Mouse (Mus musculus) heart, embryonic 12.5 days (tissue): Measurements from ENCODE around the gene Hao2. TPM values are rescaled to one million over a fixed set of nuclear protein-coding genes. Genes with fewer than 3 reads are reported as not detected.

Experiments used
- ATAC-seq: fragments of 200-750 bp; cut with Nextera tagmentation; 2 replicates; pipeline ENCODE4 v1.8.0; 2017; ENCODE audit warnings: moderate TSS enrichment, moderate library complexity; ENCODE audit not compliant: insufficient number of reproducible peaks, low FRiP score
- H3K27ac ChIP-seq: fragments of 300-500 bp; sonication (generic); 2 replicates; pipeline ENCODE4 v1.5.1; 2016; ENCODE audit warnings: mild to moderate bottlenecking, moderate library complexity; ENCODE audit not compliant: poor library complexity, severe bottlenecking
- H3K27me3 ChIP-seq: fragments of 300-500 bp; sonication (generic); replicated peaks from 2 replicates; pipeline ENCODE4 v1.6.1; 2016; ENCODE audit warnings: mild to moderate bottlenecking, moderate library complexity
- H3K36me3 ChIP-seq: fragments of 300-500 bp; sonication (generic); 2 replicates; pipeline ENCODE4 v1.6.1; 2016; ENCODE audit warnings: mild to moderate bottlenecking, moderate library complexity
- H3K4me1 ChIP-seq: fragments of 300-500 bp; sonication (generic); replicated peaks from 2 replicates; pipeline ENCODE4 v1.6.1; 2016; ENCODE audit warnings: mild to moderate bottlenecking
- H3K4me2 ChIP-seq: fragments of 300-500 bp; sonication (generic); 2 replicates; pipeline ENCODE4 v1.6.1; 2016; ENCODE audit warnings: mild to moderate bottlenecking, moderate library complexity
- H3K4me3 ChIP-seq: fragments of 300-500 bp; sonication (generic); 2 replicates; pipeline ENCODE4 v1.5.1; 2016; ENCODE audit warnings: mild to moderate bottlenecking
- H3K9ac ChIP-seq: fragments of 300-500 bp; sonication (generic); 2 replicates; pipeline ENCODE4 v1.6.1; 2016; ENCODE audit warnings: mild to moderate bottlenecking, moderate library complexity
- H3K9me3 ChIP-seq: fragments of 300-500 bp; sonication (generic); replicated peaks from 2 replicates; pipeline ENCODE4 v1.6.1; 2016; ENCODE audit warnings: mild to moderate bottlenecking, moderate library complexity
- WGBS: fragments of 180-500 bp; shearing (Covaris S2); methylation state at CpG from one replicate; pipeline ENCODE4 v1.1.7; 2016; 5-methylcytosine and 5-hydroxymethylcytosine counted together
- polyA plus RNA-seq: library from polyadenylated mRNA; unstranded; fragments of >200 nt; fragmentation: Nextera tagmentation; extraction: Ambion mirVana; gene quantifications from 2 replicates; pipeline ENCODE4 v1.2.1, GENCODE M21; 2016

Gene Hao2
- polyA plus RNA-seq, result 0.08 TPM in 1 of 2 replicates, not detected in the other

DNA sequence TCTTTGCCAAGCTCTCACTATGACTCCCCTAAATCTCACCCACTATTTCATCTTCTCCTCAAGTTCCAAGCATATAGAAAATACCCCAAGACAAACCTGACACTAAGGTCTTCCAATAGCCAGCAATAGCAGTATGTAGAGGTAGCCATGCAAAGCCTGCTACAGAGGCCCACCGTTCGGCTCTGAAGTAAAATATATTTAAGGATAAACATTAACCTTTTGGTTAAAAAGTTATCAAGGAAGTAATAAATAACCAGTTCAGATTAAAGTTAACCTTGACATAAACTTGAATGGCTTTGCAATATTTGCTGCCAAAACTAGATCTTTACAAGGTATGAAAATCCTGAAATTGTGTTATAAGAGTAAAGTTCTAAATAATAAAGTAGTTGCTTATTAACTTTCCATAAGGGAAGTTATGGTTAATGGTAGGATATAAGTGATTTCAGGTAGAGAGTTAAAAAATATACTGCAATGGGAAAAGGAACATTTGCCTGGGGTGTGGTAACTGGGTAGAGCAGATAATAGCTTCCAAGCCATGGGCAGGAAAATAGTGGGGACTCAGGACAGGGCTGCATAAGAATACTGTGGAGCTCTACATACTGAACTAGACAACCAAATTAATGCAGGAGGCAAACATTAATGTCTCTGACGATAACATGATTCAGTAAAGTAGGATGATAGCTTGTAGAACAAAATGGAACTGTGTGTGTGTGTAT is at the start of gene Hao2:
Gene Hao2, minus strand, starts transcription at position 183 of the 716 bp plus-strand sequence.
- H3K9ac ChIP-seq, result no peak within 1 kb of the TSS
- no peak within 1 kb of the TSS for H3K27ac ChIP-seq
- no peaks in the 10 kb centered on the region for H3K36me3 ChIP-seq
- H3K27me3 ChIP-seq, result no peaks in the 10 kb centered on the region
- WGBS, result 87% methylated on average over 3 of the region's 3 CpGs
- H3K4me2 ChIP-seq, result no peak within 1 kb of the TSS
- H3K4me3 ChIP-seq, result no peak within 1 kb of the TSS
- no peaks in the 10 kb centered on the region for H3K4me1 ChIP-seq
- no peak for ATAC-seq
- no peaks in the 10 kb centered on the region for H3K9me3 ChIP-seq

DNA sequence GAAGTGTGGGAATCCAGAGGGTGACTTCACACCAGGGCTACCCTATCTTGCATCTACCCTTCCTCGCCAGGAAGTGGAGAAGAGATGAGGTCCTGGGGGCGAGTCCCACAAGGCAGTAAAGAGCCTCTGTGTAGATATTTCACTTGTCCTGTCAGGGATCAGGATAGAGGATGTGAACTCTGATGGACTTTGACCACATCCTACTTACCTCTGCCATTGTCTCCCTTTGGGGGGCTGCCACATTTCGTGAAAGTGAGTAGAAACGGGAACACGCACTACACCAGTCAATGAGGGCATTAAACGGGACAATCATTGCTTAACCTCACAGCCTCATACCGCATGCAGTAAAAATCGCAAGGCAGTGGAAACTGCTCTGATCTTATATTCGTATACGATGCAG is 48.6 kb upstream of the Hao2 start:
- WGBS, result 41% methylated on average over 10 of the region's 10 CpGs
- H3K9me3 ChIP-seq, result no peaks in the 10 kb centered on the region
- H3K36me3 ChIP-seq, result no peaks in the 10 kb centered on the region
- H3K27ac ChIP-seq, result no peak overlapping the region
- peak overlapping the region; percentile 49 for H3K4me3 ChIP-seq
- ATAC-seq, result no peak
- H3K9ac ChIP-seq, result peak overlapping the region; percentile 58
- peak overlapping the region; percentile 92 for H3K4me2 ChIP-seq
- H3K27me3 ChIP-seq, result 0 out of 2 replicates have a peak, but pooled peaks cover 5% of the 10 kb centered on the region
- H3K4me1 ChIP-seq, result peaks cover 8% of the 10 kb centered on the region; the same call in 1 of the 2 replicates

DNA sequence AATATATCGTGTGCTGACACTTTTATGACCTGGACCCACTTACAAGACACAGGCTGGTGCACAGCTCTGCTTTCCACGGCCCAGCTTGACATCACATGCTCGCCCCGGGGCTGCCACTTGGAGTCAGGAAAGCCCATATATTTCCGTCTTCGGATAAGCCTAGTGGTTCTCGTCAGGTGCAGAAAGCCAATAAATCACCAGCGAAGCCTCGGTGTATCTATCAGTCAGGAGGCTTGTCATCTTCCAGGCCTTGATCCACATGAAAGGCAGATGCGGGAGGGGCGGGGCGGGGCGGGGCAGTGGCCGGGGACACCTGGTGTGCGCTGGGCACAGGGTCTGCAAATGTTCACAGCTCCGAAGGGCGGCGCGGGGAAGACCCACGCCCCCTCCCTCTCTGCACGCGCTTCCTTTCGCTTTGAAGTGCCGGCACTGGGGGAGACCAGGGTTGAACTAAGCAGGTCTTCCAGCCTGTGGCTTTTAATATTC is 48.1 kb upstream of the Hao2 start:
- H3K4me2 ChIP-seq, result peak overlapping the region; percentile 92
- H3K9me3 ChIP-seq, result no peaks in the 10 kb centered on the region
- peak overlapping the region; percentile 49 for H3K4me3 ChIP-seq
- H3K27ac ChIP-seq, result no peak overlapping the region
- H3K4me1 ChIP-seq, result peaks cover 8% of the 10 kb centered on the region; the same call in 1 of the 2 replicates
- H3K27me3 ChIP-seq, result 0 out of 2 replicates have a peak, but pooled peaks cover 5% of the 10 kb centered on the region
- H3K9ac ChIP-seq, result peak overlapping the region; percentile 58
- 6% methylated on average over 24 of the region's 24 CpGs for WGBS
- ATAC-seq, result no peak
- H3K36me3 ChIP-seq, result no peaks in the 10 kb centered on the region

DNA sequence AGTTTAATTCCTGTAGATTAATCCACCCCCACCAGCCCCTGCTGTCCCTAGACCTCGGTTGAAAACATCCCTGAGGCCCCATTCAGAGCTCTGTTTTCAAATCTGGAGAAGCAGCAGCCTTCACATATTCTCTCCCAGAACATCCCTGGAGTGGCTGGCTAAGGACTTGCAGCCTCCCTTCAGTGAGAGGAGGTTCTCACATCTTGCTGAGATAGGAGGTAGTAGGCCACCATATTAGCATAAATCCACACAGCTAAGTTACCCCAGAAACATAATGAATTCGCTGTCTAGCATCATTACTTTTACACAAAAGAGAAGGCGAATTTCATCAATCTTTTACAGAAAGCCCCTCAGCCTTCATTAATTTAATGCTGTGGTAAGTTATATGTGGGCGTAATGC is 47.2 kb upstream of the Hao2 start:
- no peak overlapping the region for H3K4me2 ChIP-seq
- ATAC-seq, result no peak
- no peak overlapping the region for H3K4me3 ChIP-seq
- H3K9ac ChIP-seq, result no peak overlapping the region
- no peaks in the 10 kb centered on the region for H3K9me3 ChIP-seq
- 70% methylated on average over 4 of the region's 4 CpGs for WGBS
- H3K27ac ChIP-seq, result no peak overlapping the region
- peaks cover 8% of the 10 kb centered on the region; the same call in 1 of the 2 replicates for H3K4me1 ChIP-seq
- no peaks in the 10 kb centered on the region for H3K36me3 ChIP-seq
- 0 out of 2 replicates have a peak, but pooled peaks cover 5% of the 10 kb centered on the region for H3K27me3 ChIP-seq

DNA sequence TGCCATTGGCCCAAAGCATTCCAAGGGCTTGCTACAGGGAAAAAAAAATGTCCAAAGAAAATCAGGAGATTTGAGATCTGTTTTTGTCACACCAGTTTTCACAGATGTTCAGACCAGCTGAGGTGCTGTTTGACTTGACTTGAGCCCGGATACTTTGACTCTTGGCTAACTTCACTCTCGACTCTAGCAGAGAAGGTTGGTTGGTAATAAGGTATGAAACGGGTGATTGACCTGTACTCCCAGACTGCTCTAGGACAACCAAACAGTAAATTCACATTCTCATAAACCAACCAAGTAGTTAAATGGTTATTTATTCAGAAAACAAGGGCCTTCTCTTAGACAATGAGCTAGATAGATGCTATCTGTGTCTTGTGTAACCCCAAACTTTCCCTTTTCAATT is 43.4 kb upstream of the Hao2 start:
- WGBS, result 83% methylated on average over 3 of the region's 3 CpGs

DNA sequence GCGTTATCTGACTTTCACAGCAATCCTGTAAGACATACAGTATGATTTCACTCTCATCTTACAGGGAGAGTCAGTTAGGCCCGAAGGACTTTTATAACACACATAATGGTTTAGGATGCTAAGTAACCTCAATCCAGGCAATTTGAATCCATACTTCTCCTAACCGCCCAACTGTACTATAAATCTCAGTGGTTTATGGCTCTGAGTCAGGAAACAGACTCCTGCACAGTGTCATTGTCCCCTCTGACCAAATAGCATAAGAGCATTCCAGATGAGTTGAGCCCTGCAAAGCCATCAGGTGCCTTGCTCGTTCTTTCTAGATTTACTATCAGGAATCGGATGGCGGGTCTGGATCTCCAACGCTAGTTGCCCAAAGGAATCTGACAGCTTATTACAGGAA is 41.6 kb upstream of the Hao2 start:
- no peak for ATAC-seq
- WGBS, result 77% methylated on average over 7 of the region's 7 CpGs

More for the DNA sequence above, 43.4 kb upstream of the Hao2 start:
- Histone ChIP-seq H3K9ac (no peak overlapping the region), H3K4me2 (no peak overlapping the region), H3K9me3 (no peaks in the 10 kb centered on the region), H3K36me3 (no peaks in the 10 kb centered on the region), H3K4me1 (peaks cover 9% of the 10 kb centered on the region; the same call in 1 of the 2 replicates), H3K27me3 (0 out of 2 replicates have a peak, but pooled peaks cover 5% of the 10 kb centered on the region), H3K27ac (no peak overlapping the region), H3K4me3 (no peak overlapping the region)
- ATAC-seq, result no peak

DNA sequence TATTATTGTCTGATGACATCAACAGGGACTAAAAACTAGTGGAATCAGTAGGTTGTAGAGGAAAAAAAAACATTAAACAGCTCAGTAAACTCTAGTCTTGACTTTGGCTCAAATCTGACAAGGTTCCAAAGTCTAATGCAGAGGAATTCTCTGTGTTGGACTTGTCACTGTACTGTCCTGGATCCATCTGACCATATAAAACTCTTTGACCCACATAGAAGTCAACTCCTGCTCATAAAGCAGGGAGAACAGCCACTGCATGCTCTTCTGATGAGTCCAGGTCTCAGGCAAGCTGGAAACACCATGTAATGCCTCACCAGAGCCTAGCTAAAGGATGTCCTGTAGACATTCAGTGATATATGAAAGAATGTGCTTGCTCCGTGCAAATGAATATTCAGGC is 41.0 kb upstream of the Hao2 start:
- H3K27me3 ChIP-seq, result no peaks in the 10 kb centered on the region
- H3K4me2 ChIP-seq, result no peak overlapping the region
- no peaks in the 10 kb centered on the region for H3K9me3 ChIP-seq
- 0 out of 2 replicates have a peak, but pooled peaks cover 3% of the 10 kb centered on the region for H3K4me1 ChIP-seq
- no peaks in the 10 kb centered on the region for H3K36me3 ChIP-seq
- no peak for ATAC-seq
- 74% methylated on average over 1 of the region's 1 CpGs for WGBS
- no peak overlapping the region for H3K4me3 ChIP-seq
- no peak overlapping the region for H3K27ac ChIP-seq
- H3K9ac ChIP-seq, result no peak overlapping the region

More for the DNA sequence above, 41.6 kb upstream of the Hao2 start:
- H3K9me3 ChIP-seq, result no peaks in the 10 kb centered on the region
- H3K27me3 ChIP-seq, result no peaks in the 10 kb centered on the region
- H3K27ac ChIP-seq, result no peak overlapping the region
- 0 out of 2 replicates have a peak, but pooled peaks cover 3% of the 10 kb centered on the region for H3K4me1 ChIP-seq
- no peak overlapping the region for H3K4me2 ChIP-seq
- H3K36me3 ChIP-seq, result no peaks in the 10 kb centered on the region
- no peak overlapping the region for H3K9ac ChIP-seq
- H3K4me3 ChIP-seq, result no peak overlapping the region

DNA sequence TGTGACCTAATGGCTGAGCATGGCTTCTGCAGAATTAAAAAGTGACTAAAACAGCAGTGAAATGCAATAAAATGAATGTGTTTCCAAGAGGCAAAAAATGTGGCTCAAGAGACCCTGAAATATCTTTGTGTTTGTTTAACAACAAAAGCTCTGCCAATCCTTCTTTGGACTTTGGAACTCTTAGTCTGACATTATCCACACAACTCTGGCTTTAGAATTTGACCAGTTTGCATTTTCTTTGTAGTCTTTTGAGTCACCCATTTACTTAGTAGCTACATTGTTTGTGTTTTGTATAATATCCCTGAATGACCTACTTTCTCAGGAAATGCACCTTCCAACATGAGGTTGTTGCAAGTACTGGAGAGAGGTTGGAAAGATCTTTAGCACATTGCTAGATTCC is 39.4 kb upstream of the Hao2 start:
- no peak for ATAC-seq
- H3K27ac ChIP-seq, result no peak overlapping the region
- 0 out of 2 replicates have a peak, but pooled peaks cover 3% of the 10 kb centered on the region for H3K4me1 ChIP-seq
- no peak overlapping the region for H3K4me2 ChIP-seq
- no peak overlapping the region for H3K4me3 ChIP-seq
- no peaks in the 10 kb centered on the region for H3K36me3 ChIP-seq
- no peak overlapping the region for H3K9ac ChIP-seq
- no peaks in the 10 kb centered on the region for H3K9me3 ChIP-seq
- H3K27me3 ChIP-seq, result no peaks in the 10 kb centered on the region

DNA sequence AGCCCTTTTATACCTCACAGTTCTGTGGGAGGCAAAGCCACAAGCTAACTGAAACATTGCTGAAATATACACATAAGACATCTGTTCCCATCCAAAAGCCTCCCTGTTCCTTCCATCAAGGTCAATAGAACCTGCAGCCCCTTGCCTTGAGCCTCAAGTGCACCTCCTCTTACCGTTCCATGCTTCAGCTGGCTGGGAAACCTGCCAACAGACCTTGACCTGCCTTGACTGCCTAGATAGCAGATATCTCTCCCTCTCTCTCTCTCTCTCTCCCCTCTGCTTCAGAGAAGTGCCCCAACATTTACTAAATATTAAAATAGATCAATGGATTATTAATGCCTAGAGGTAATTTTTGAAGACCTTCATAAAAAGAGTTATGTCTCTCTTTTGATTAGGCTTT is 38.8 kb upstream of the Hao2 start:
- H3K4me1 ChIP-seq, result 0 out of 2 replicates have a peak, but pooled peaks cover 3% of the 10 kb centered on the region
- H3K9ac ChIP-seq, result no peak overlapping the region
- no peak for ATAC-seq
- no peaks in the 10 kb centered on the region for H3K36me3 ChIP-seq
- no peak overlapping the region for H3K4me2 ChIP-seq
- whole genome bisulfite sequencing, result 8% methylated on average over 1 of the region's 1 CpGs
- H3K27me3 ChIP-seq, result no peaks in the 10 kb centered on the region
- no peak overlapping the region for H3K27ac ChIP-seq
- no peaks in the 10 kb centered on the region for H3K9me3 ChIP-seq
- no peak overlapping the region for H3K4me3 ChIP-seq

DNA sequence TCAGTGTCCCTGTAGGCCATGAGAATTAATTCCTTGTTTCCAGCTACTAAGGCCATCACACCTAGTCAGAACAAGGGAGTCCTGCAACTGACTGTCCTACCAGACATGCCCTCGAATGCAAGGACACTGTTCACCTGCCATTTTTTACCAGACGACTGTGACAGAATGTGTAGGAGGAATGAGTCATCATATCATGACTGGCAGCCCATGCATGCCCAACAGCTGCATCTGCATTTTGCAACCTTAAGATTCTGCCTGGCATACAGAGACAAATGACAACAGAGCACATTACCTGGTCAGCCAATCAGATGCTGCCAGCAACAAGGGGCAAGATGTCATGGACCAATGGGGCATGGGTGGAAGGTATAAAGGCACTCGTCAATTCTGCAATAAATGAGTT is 27.4 kb upstream of the Hao2 start:
- Histone ChIP-seq H3K9me3 (no peaks in the 10 kb centered on the region), H3K4me3 (no peak overlapping the region), H3K4me1 (no peaks in the 10 kb centered on the region), H3K27ac (no peak overlapping the region), H3K27me3 (no peaks in the 10 kb centered on the region), H3K36me3 (no peaks in the 10 kb centered on the region), H3K4me2 (no peak overlapping the region), H3K9ac (no peak overlapping the region)
- no peak for ATAC-seq
- WGBS, result 69% methylated on average over 3 of the region's 3 CpGs

DNA sequence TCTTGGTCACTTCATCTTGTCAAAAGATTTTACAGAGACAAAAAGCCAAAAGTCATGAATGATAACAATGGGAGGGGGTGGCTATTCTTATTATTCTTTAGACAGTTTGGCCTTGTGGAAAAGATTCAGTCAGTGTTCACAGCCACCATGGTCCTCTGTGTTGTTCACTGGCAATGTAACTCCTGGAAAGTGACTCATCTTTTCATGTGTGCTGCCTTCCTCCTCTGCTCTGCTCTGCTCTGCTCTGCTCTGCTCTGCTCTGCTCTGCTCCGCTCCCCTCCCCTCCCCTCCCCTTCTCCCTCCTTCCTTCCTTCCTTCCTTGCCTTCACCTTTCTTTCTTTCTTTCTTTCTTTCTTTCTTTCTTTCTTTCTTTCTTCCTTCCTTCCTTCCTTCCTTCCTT is 24.2 kb upstream of the Hao2 start:
- Histone ChIP-seq H3K9me3 (no peaks in the 10 kb centered on the region), H3K27me3 (no peaks in the 10 kb centered on the region), H3K9ac (no peak overlapping the region), H3K4me1 (no peaks in the 10 kb centered on the region), H3K4me3 (no peak overlapping the region), H3K36me3 (no peaks in the 10 kb centered on the region), H3K4me2 (no peak overlapping the region), H3K27ac (no peak overlapping the region)
- no peak for ATAC-seq
- no CpG with 5 or more reads among the region's 1 CpGs for WGBS
